Mouse (Mus musculus) forebrain, postnatal 0 days (tissue): ENCODE data around the gene Ak6. TPM values are rescaled to one million over a fixed set of nuclear protein-coding genes. Genes with fewer than 3 reads are reported as not detected.

Source experiments
- ATAC-seq: fragments of 200-750 bp; cut with Nextera tagmentation; 2 replicates; pipeline ENCODE4 v1.8.0; 2017; ENCODE audit warnings: mild to moderate bottlenecking, moderate library complexity
- DNase-seq: peaks from one replicate; pipeline ENCODE4 v3.0.0-alpha.2; 2015
- H3K27ac ChIP-seq: fragments of 300-500 bp; sonication (generic); 2 replicates; pipeline ENCODE4 v1.5.1; 2014; ENCODE audit warnings: low read depth, mild to moderate bottlenecking, antibody characterized with exemption, low read length, moderate library complexity, mixed read lengths
- H3K27me3 ChIP-seq: fragments of 300-500 bp; sonication (generic); 2 replicates; pipeline ENCODE4 v1.6.1; 2014; ENCODE audit warnings: mild to moderate bottlenecking, low read length, mixed read lengths; ENCODE audit not compliant: insufficient read depth
- H3K36me3 ChIP-seq: fragments of 300-500 bp; sonication (generic); 2 replicates; pipeline ENCODE4 v1.6.1; 2014; ENCODE audit warnings: mild to moderate bottlenecking, moderate library complexity; ENCODE audit not compliant: insufficient read depth
- H3K4me1 ChIP-seq: fragments of 300-500 bp; sonication (generic); 2 replicates; pipeline ENCODE4 v1.6.1; 2014; ENCODE audit warnings: antibody characterized with exemption; ENCODE audit not compliant: insufficient read depth
- H3K4me2 ChIP-seq: fragments of 300-500 bp; sonication (generic); 2 replicates; pipeline ENCODE4 v1.6.1; 2014; ENCODE audit warnings: low read depth, mild to moderate bottlenecking, moderate library complexity
- H3K4me3 ChIP-seq: fragments of 300-500 bp; sonication (generic); 2 replicates; pipeline ENCODE4 v1.5.1; 2014; ENCODE audit warnings: low read depth, low read length, mixed read lengths
- H3K9ac ChIP-seq: fragments of 300-500 bp; sonication (generic); 2 replicates; pipeline ENCODE4 v1.6.1; 2014; ENCODE audit warnings: mild to moderate bottlenecking
- H3K9me3 ChIP-seq: fragments of 300-500 bp; sonication (generic); 2 replicates; pipeline ENCODE4 v1.6.1; 2016; ENCODE audit warnings: low read length
- CTCF ChIP-seq: sonication (generic); IDR thresholded peaks from 2 replicates; pipeline ENCODE4 v1.5.1; 2016; ENCODE audit warnings: antibody characterized with exemption, control low read depth, low read depth
- WGBS: fragments of 180-500 bp; shearing (Covaris S2); extraction: QIAGEN DNeasy Blood & Tissue Kit; methylation state at CpG from one replicate; pipeline ENCODE4 v1.1.7; 2014; 5-methylcytosine and 5-hydroxymethylcytosine counted together
- polyA plus RNA-seq: library from polyadenylated mRNA; unstranded; fragments of >200 nt; fragmentation: Nextera tagmentation; extraction: Ambion mirVana; gene quantifications from 2 replicates; pipeline ENCODE4 v1.2.1, GENCODE M21; 2015
- total RNA-seq: library from RNA; depleted of rRNA; stranded (reverse); fragments of >200 nt; gene quantifications from 2 replicates; pipeline ENCODE4 v1.2.3, GENCODE M21; 2014

The Ak6 gene
- total and polyA plus RNA-seq, 2 experiments from 2014 or later, result 162 to 401 TPM

DNA sequence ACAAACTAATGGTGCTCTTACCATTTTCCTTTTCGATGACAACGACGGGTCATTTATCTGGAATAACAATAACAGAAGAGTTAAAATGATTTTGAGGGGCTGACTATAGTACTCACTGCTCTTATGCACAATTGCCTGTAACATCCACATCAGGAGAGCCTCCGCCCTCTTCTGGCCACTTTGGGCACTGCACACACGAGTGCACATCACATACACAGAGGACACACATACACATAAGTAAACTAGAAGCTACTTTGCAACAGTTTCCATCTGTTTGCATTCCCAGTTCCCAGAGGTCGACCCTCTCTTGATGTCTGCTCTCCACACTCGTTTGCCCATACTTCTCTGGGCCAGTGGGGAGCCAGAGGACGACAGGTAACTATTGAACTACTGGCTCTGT lies 43.0 kb upstream of the Ak6 start:
- H3K4me3 ChIP-seq, result no peak overlapping the region
- peak; percentile 36 for TF ChIP-seq CTCF
- no peaks in the 10 kb centered on the region for H3K9me3 ChIP-seq
- H3K27me3 ChIP-seq, result no peaks in the 10 kb centered on the region
- no peak for DNase-seq
- peaks cover 3% of the 10 kb centered on the region; the same call in 1 of the 2 replicates for H3K36me3 ChIP-seq
- 88% methylated on average over 8 of the region's 8 CpGs for WGBS
- H3K4me2 ChIP-seq, result no peak overlapping the region
- H3K4me1 ChIP-seq, result no peaks in the 10 kb centered on the region
- H3K9ac ChIP-seq, result no peak overlapping the region
- no peak for ATAC-seq
- H3K27ac ChIP-seq, result no peak overlapping the region

DNA sequence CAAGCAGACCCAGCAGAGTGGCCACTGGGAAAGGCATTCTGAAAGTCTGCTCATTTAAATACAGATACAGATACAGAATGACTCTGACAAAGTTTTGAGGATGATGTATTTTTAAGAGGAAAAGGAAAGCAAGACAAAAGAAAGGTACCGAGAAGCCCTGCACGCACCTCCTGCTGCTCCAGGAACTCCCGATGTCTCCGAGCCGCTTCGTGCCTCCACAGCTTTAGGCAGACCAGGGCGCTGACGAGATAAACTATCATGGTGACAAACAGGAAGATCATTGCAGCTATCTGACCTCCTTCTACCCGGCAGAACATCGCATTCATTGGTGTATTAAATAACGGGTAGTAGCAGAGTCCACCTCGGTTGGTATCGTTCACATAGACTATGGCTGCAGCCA lies 39.5 kb upstream of the Ak6 start:
- Histone ChIP-seq H3K36me3 (peaks cover 3% of the 10 kb centered on the region; the same call in 1 of the 2 replicates), H3K27ac (no peak overlapping the region), H3K4me3 (no peak overlapping the region), H3K9me3 (no peaks in the 10 kb centered on the region), H3K4me1 (no peaks in the 10 kb centered on the region), H3K4me2 (no peak overlapping the region), H3K9ac (no peak overlapping the region), H3K27me3 (no peaks in the 10 kb centered on the region)
- no peak for TF ChIP-seq CTCF
- WGBS, result 95% methylated on average over 13 of the region's 13 CpGs
- no peak for ATAC-seq
- no peak for DNase-seq

DNA sequence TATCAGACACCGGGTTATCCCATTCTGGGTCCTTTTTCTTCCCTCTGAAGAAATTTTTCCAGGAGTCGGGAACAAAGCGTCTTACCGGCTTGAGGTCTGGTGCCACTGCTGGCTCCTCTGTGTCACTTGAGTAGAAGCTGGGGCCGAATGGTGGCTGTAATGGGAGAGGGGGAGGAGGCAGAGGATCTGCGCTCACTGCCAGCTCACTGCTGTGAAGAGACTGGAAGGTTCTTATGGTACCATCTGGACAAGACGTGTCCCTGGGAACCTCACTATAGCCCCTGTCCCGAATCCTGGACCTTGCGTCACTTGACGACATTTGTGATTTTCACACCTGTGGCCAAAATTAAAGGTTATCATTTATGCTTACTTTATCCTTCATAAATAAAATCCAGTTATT lies 38.5 kb upstream of the Ak6 start:
- WGBS, result 92% methylated on average over 10 of the region's 10 CpGs
- no peak for DNase-seq
- ATAC-seq, result no peak

DNA sequence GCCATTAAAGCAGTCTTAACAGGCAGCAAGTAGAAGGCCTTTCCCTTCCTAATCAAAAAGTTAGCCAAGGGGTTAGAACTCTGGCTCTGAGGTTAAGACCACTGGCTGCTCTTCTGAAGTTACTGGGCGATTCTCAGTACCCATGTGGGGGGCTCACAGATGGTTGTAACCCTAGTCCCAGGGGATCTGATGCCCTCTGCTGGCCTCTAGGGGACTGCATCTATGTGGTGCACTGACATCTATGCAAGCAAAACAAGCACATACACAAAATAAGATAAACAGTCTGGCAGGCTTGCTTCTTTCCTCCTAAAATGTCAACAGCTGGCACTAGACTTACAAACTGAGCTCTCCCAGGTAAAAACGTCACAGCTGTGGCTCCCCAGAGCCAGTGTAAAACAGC lies 37.9 kb upstream of the Ak6 start:
- TF ChIP-seq CTCF, result 0 out of 2 replicates have a peak, but pooled peaks have one; percentile 16
- 58% methylated on average over 2 of the region's 2 CpGs for WGBS
- H3K9me3 ChIP-seq, result no peaks in the 10 kb centered on the region
- no peak overlapping the region for H3K4me3 ChIP-seq
- no peak overlapping the region for H3K4me2 ChIP-seq
- peaks cover 16% of the 10 kb centered on the region; the same call in 1 of the 2 replicates for H3K36me3 ChIP-seq
- no peak overlapping the region for H3K27ac ChIP-seq
- no peak overlapping the region for H3K9ac ChIP-seq
- no peaks in the 10 kb centered on the region; the same call in 1 of the 2 replicates for H3K27me3 ChIP-seq
- ATAC-seq (no peak), DNase-seq (no peak)
- no peaks in the 10 kb centered on the region for H3K4me1 ChIP-seq

More for the DNA sequence above, 38.5 kb upstream of the Ak6 start:
- H3K4me3 ChIP-seq, result no peak overlapping the region
- peaks cover 10% of the 10 kb centered on the region; the same call in 1 of the 2 replicates for H3K36me3 ChIP-seq
- H3K4me2 ChIP-seq, result no peak overlapping the region
- H3K9me3 ChIP-seq, result no peaks in the 10 kb centered on the region
- no peaks in the 10 kb centered on the region for H3K27me3 ChIP-seq
- H3K9ac ChIP-seq, result no peak overlapping the region
- H3K4me1 ChIP-seq, result no peaks in the 10 kb centered on the region
- no peak overlapping the region for H3K27ac ChIP-seq
- no peak for TF ChIP-seq CTCF

DNA sequence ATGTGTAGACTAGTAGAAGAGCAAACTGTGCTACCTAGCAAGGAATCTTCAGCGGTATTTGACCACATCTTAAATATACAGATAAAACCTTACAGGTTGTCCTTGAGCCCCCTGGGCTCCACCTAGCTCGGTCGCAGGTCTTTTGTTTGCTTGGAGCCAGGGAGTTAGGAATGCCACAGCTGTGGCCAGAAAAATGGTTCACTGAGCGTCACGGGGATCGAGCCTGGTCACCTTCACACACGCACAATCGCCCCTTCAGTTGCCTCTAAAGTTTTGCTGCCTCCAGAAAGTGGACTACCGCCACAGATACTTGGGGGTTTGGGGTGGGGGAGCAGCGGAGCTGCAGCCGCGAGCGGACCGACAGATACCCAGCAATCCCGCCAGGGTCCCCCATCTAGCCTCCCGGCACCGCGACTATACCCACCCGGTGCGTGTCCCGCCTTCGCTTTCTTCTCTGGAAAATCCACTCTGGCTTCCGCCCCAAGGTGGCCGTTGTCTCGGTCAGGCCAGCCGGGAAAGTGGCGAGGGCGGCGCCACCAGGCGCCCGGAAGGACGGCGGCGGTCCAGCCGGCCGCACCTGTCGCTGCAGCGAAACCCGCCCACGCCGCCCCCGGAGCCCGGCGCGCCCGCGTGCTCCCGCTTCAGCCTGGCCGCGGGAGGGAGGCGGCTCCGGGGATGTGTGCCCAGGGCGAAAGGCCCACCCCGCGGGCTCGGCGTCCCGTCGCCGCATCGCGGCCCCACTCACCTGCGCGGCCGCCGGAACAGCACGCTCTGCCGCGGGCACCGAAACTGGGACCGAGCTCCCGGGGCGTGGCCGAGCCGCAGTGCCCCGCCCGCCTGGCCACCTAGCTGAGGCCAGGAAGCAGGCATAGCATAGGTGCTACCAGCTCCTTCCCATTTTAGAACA lies 34.3 kb upstream of the Ak6 start, which contains the start of gene Marveld2:
TSS of gene Marveld2 (minus strand) at position 791 of the 907 bp plus-strand sequence.
- H3K9me3 ChIP-seq, result no peaks in the 10 kb centered on the region
- WGBS, result 5% methylated on average over 77 of the region's 77 CpGs
- 0 out of 2 replicates have a peak, but pooled peaks have one; percentile 4 for TF ChIP-seq CTCF
- peak within 1 kb of the TSS; percentile 59 for H3K4me2 ChIP-seq
- H3K27ac ChIP-seq, result no peak within 1 kb of the TSS
- peaks cover 26% of the 10 kb centered on the region for H3K36me3 ChIP-seq
- H3K27me3 ChIP-seq, result no peaks in the 10 kb centered on the region; the same call in 1 of the 2 replicates
- ATAC-seq, result peak; percentile 40
- H3K9ac ChIP-seq, result peak within 1 kb of the TSS; percentile 51
- no peaks in the 10 kb centered on the region for H3K4me1 ChIP-seq
- peak; percentile 9 for DNase-seq
- peak within 1 kb of the TSS; percentile 42 for H3K4me3 ChIP-seq

DNA sequence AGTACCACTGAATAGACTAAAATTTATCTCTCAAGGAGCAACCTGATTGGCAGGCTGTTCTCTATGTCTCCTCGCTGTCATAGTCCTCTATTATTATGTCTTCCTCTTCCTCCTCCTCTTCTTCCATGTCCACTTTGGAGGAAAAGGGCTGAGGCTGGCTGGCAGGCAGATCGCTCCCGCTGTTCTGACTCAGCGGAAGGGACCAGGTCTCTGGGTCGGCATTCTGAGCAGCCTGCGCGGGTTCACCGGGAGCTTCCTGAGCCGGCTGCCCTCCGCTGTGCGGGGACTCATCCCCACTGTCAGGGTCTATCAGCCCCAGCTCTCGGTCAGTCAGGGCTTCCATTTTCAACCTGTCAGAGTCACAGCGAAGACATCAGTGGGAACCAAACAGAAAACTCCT lies 33.2 kb upstream of the Ak6 start:
- no peaks in the 10 kb centered on the region; the same call in 1 of the 2 replicates for H3K27me3 ChIP-seq
- H3K4me2 ChIP-seq, result no peak overlapping the region
- no peak overlapping the region for H3K4me3 ChIP-seq
- H3K36me3 ChIP-seq, result peaks cover 38% of the 10 kb centered on the region
- H3K4me1 ChIP-seq, result no peaks in the 10 kb centered on the region
- H3K9ac ChIP-seq, result no peak overlapping the region
- no peak for TF ChIP-seq CTCF
- H3K27ac ChIP-seq, result no peak overlapping the region
- no peaks in the 10 kb centered on the region for H3K9me3 ChIP-seq
- 78% methylated on average over 13 of the region's 13 CpGs for WGBS
- DNase-seq (no peak), ATAC-seq (no peak)

DNA sequence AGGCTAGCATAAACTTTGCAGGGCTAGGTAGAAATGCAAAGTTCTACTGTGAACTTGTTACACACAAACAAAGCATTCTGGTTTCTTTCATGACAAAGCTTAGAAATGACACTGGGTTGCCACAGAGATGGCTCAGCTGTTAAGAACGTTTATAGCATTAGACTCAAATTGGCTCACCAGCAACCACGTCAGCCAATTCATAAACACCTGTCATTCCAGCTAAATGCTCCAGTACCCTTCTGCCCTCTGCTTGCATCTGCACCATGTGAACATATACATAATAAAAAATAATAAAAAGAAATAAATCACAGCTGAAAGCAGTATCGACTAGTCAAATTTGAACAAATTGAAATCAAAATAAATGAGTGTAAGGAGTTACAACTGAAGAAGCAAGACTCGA lies 28.5 kb upstream of the Ak6 start:
- Histone ChIP-seq H3K4me2 (no peak overlapping the region), H3K4me1 (no peaks in the 10 kb centered on the region), H3K36me3 (peaks cover 57% of the 10 kb centered on the region), H3K4me3 (no peak overlapping the region), H3K9ac (no peak overlapping the region), H3K9me3 (no peaks in the 10 kb centered on the region), H3K27ac (no peak overlapping the region), H3K27me3 (no peaks in the 10 kb centered on the region; the same call in 1 of the 2 replicates)
- no peak for ATAC-seq
- no peak for DNase-seq
- WGBS, result 90% methylated on average over 4 of the region's 4 CpGs
- no peak for TF ChIP-seq CTCF
